Mouse (Mus musculus) liver (tissue): Measurements from ENCODE around the gene Mcrs1.

ENCODE experiments used
- DNase-seq: peaks from one replicate; pipeline ENCODE4 v3.0.0-alpha.2; 2020; ENCODE audit warnings: mixed read lengths

Gene Mcrs1

GRCm38 (mm10) chr15:99198761-99199160 is 53.0 kb downstream of the Mcrs1 start:
- no peak for DNase-seq

- DNase-seq, result no peak
These were observed 56.7 kb downstream of the Mcrs1 start for GRCm38 (mm10) chr15:99195043-99195442.

DNA sequence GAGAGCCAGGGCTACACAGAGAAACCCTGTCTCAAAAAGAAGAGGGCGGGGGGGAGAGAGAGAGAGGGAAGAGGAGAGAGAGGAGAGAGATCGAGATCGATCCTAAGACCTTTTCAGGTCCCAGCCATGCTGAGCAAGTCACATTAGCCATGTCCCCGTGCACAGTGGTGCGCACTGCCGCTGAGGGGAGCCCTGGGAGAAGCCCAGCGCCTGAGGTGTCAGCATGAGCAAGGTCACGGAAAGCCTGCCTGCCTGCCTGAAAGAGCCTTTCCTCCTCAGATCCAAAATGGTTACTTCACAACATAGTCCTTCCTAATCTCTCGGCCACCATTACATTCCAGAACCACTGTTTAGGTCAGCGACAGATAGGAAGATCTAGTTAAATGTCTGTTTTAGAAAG is 57.4 kb downstream of the Mcrs1 start:
- DNase-seq, result no peak
